Mouse (Mus musculus) heart, adult 11 months (tissue): ENCODE results near the gene Cdadc1.

Source experiments
- DNase-seq: peaks from one replicate; pipeline ENCODE4 v3.0.0; 2022

Gene Cdadc1

DNA sequence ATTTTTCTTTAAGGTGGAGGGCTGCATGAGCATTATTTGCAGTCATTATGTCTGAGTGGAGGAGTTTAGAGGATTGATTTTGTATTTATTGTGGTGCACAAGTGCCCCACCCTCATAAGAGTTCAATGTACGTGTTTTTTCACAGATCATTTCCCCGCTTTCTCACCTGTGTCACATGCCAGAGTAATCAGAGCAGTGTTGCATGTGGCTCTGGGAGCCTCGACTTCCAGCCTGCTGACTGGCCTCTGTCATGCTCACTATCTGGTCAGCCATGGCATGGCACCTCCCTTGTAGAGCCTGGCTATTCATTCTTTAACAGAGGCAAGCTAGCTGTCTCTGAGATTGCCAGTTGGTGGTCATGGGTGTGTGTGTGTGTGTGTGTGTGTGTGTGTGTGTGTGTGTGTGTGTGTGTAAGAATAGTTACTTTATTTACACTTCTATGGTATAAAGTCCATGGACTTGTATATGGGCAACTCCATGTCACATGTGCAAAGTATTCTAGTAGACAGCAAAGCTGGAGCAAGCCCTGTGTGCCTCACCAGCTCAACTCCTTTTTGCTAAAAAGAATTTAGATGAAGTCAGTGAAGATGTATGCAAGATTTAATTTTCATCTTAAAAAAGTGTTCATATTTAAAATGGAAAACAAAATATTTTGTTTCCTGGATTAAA is 54.5 kb downstream of the Cdadc1 start:
- peak; percentile 78 for DNase-seq

DNA sequence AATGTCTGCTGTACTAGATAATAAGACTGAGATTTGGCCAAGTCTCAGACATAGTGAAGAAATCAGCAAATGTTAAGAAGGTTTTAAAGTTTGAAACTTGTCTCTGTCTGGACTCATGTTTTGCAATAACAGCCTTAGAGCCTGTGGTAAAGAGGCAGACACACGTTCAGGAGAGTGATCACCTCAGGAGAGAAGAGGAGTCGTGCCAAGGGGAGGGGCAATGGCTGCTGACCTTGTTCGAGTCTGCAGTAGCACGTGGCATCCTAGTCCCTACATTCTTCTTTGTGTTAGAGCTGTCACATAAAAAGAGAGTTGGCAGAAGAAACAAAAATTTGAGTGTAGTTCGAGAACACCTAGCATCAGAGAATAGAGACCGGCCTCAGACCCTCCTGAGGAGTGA is 57.0 kb downstream of the Cdadc1 start:
- peak; percentile 68 for DNase-seq

DNA sequence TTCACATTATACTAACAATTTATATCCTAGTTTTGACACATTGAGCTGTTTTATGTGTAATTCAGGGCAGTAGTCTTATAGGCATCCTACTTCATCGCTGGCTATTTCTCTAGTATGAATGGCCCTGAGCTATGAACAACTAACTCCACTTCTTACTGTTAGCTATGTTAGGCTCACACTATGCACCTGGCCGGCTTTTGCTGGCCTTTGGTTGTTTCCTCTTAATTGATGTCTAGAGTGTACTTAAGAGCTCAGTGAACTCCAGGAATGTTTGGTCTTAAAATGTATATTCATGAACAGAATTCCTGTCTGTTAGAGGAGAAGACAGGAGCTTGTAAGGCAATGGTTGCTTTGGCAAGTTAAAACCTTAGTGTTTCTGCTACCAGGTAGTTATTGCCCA is 57.5 kb downstream of the Cdadc1 start:
- DNase-seq: peak; percentile 46

DNA sequence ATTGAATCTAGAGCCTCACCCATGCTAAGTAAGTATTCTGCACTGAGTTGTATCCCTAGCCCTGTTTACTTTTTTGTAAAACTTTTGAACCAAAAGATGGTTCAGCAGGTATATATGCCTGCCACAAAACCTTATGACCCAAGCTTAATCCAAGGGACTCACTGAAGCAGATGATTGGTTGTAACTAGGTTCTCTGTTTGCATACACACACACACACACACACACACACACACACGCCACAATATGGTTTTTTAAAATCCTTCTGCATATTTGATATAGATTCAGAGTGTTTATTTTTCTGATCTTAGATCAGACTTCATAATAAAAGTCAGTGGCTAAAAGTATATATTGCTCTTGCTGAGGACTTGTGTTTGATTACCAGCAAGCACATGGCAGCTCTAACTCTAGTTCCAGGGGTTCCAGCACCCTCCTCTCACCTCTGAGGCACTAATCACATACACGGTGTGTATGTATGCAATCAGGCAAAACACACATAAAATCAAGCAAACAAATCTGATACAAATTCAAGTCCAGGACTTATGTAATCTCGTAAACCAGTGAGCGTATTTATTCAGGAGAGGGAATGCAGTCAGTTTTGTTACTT is 59.8 kb downstream of the Cdadc1 start:
- DNase-seq: peak; percentile 37

DNA sequence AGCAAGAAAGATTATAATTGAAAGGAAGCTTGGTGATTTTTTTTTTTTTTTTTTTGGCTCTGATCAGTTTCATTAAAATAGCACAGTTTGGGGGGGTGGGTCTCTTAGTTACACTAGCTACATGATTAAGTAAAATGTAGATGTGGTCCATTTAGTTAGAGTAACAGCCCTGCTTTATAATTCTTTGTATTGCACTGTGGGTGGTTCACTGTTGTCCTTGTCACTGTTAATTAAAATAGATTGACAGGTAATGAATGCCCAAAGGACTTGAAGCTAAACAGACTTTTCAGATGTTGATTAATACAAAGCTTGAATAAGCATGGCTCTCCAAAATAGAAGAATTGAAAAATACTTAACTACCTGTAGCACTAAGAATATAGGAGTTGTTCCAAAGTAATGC is 63.9 kb downstream of the Cdadc1 start:
- DNase-seq: no peak

DNA sequence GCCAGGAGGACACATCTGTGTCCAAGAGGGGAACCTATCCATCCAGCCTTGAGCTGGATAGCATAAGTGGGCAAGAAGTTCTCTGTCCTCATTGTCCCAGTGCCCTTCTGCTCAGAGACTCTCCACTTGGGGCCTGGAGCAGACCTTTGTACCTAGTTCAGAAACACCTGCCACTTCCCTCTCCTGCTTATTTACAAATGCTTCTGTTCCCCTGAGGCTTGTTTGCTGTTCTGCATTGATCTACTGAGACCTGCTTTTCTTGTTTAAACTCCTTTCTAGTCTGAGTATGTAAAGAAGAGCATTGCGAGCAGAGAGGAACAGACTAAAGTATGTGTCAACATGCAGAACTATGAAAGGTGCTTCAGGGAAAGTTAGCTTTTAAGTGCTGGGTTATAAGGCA is 64.8 kb downstream of the Cdadc1 start:
- peak; percentile 36 for DNase-seq

DNA sequence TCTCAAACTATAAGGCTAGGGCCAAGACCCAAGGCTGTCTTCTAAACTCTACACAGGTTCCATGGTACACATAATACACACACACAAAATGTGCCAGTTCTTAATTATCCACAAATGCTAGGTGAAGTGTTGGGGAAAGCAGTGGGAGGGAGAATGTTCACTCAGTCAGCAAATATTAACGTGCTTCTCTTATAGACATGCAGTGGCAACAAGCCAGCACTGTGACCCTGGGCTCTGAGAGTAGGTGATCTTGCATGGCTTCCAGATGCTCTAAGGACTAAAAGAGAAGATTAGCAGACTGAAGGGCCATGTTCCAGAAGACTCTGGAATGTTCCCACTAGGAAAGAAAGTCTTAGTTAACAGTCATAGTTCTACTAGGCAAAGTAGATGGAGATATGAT is 67.0 kb downstream of the Cdadc1 start:
- DNase-seq: peak; percentile 72

DNA sequence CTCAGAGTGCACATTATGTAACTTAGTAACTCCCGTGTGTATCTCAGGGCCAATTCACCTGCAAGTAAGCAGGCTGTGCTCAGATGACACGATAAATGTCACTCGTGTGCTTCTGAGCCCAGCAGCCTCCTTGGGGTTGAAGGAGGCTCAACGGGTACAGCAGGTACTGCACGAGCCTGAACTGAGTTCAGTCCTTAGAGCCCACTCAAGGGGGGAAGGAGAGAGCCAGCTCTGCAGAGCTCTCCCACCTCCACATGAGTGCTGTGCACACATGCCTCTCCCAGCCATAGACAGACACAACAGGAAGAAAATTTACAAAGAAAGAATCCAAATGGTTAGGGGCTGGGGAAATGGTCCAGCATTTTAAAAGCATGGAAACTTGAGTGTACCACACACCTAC is 71.9 kb downstream of the Cdadc1 start:
- peak; percentile 46 for DNase-seq

DNA sequence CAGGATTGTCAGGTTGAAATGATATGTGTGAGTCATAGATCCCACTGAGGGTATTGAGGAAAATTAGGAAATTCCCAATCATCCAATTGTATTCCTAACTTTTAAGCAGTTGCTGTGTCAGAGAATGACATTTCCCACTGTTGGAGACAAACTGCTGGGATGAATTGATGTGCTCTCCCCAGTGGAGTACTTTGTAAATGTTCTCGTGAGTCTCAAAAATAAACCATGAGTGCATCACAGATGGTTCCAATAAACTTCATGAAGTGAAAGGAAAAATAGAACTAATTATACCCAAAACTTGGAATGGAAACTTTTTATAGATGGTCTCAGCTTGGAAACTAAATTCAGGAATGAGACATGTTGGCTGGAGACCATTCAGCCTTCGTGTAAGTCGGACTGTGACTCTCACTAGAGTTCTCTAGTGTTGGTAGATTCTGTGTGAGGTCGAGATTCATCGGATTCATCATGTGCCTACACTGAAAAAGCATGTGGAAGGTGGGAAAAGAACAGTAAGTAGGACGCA is 83.8 kb downstream of the Cdadc1 start:
- DNase-seq: peak; percentile 11
